Mouse (Mus musculus) testis, adult 2 months (tissue): ENCODE results near the gene Hace1. TPM values are rescaled to one million over a fixed set of nuclear protein-coding genes. Genes with fewer than 3 reads are reported as not detected.

ENCODE experiments used
- H3K27ac ChIP-seq: fragments of 200-500 bp; 2 replicates; pipeline ENCODE4 v1.5.1; 2012; ENCODE audit warnings: low read depth, low read length; ENCODE audit not compliant: control insufficient read depth, insufficient read depth
- H3K27me3 ChIP-seq: fragments of 200-500 bp; 2 replicates; pipeline ENCODE4 v1.6.1; 2012; ENCODE audit warnings: mild to moderate bottlenecking, low read length, moderate library complexity; ENCODE audit not compliant: control insufficient read depth, insufficient read depth
- H3K36me3 ChIP-seq: fragments of 200-500 bp; 2 replicates; pipeline ENCODE4 v1.6.1; 2012; ENCODE audit warnings: mild to moderate bottlenecking, low read length; ENCODE audit not compliant: control insufficient read depth, insufficient read depth
- H3K4me1 ChIP-seq: fragments of 200-500 bp; 2 replicates; pipeline ENCODE4 v1.6.1; 2012; ENCODE audit warnings: low read length; ENCODE audit not compliant: control insufficient read depth, insufficient read depth
- H3K4me3 ChIP-seq: fragments of 200-500 bp; 2 replicates; pipeline ENCODE4 v1.5.1; 2012; ENCODE audit warnings: low read depth, mild to moderate bottlenecking, low read length, moderate library complexity, mixed read lengths; ENCODE audit not compliant: control insufficient read depth
- CTCF ChIP-seq: fragments of 200-500 bp; IDR thresholded peaks from 2 replicates; pipeline ENCODE4 v1.5.1; 2012; ENCODE audit warnings: low read depth, mild to moderate bottlenecking, inconsistent platforms, low read length, moderate library complexity; ENCODE audit not compliant: control insufficient read depth, insufficient read depth, insufficient replicate concordance
- POLR2A ChIP-seq: fragments of 200-500 bp; IDR thresholded peaks from 2 replicates; pipeline ENCODE4 v1.6.1; 2012; ENCODE audit warnings: low read depth, mild to moderate bottlenecking, inconsistent platforms, low read length, moderate library complexity; ENCODE audit not compliant: control insufficient read depth
- polyA plus RNA-seq: library from polyadenylated mRNA; depleted of rRNA; stranded (reverse); fragments of >200 nt; gene quantifications from 2 replicates; pipeline ENCODE4 v1.2.3, GENCODE M21; 2012

Hace1 gene
- polyA plus RNA-seq, 1 experiment: 12.7 TPM

GRCm38 (mm10) chr10:45635201-45635600 is 57.6 kb downstream of the Hace1 start:
- Histone ChIP-seq H3K27ac (no peak overlapping the region), H3K4me3 (no peak overlapping the region), H3K27me3 (no peaks in the 10 kb centered on the region), H3K4me1 (no peaks in the 10 kb centered on the region), H3K36me3 (no peaks in the 10 kb centered on the region; the same call in 1 of the 2 replicates)
- TF ChIP-seq POLR2A (no peak), CTCF (no peak)

GRCm38 (mm10) chr10:45639762-45640161 is 62.1 kb downstream of the Hace1 start:
- Histone ChIP-seq H3K36me3 (no peaks in the 10 kb centered on the region; the same call in 1 of the 2 replicates), H3K4me1 (no peaks in the 10 kb centered on the region), H3K4me3 (no peak overlapping the region), H3K27ac (no peak overlapping the region), H3K27me3 (no peaks in the 10 kb centered on the region)
- TF ChIP-seq POLR2A: no peak

DNA sequence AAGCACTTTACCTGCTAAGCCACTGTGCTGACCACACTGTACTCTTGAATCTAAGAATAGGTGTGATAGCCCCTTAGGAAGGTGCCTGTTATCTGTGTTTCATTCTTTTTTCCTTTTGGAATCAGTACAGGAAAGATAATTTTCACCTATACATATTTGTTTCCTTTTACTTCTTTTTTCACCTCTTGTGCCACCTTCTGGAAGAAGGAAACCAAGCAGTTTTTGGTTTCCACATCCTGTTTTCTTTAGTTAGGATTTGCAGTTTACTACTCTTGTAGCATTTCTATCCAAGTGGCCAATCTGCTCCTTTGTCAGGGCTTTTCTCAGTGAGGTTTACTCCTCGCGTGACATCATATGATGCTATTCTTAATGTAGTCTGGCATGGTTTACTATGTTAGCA is 76.4 kb downstream of the Hace1 start:
- Histone ChIP-seq H3K36me3 (no peaks in the 10 kb centered on the region), H3K27ac (no peak overlapping the region), H3K27me3 (no peaks in the 10 kb centered on the region), H3K4me1 (no peaks in the 10 kb centered on the region), H3K4me3 (no peak overlapping the region)
- TF ChIP-seq POLR2A (no peak), CTCF (no peak)

GRCm38 (mm10) chr10:45662015-45662414 is 84.4 kb downstream of the Hace1 start:
- no peak overlapping the region for H3K4me3 ChIP-seq
- TF ChIP-seq CTCF: no peak
- TF ChIP-seq POLR2A: no peak
- H3K4me1 ChIP-seq: no peaks in the 10 kb centered on the region
- no peaks in the 10 kb centered on the region for H3K27me3 ChIP-seq
- H3K36me3 ChIP-seq: no peaks in the 10 kb centered on the region
- H3K27ac ChIP-seq: no peak overlapping the region

- Histone ChIP-seq H3K4me3 (no peak overlapping the region), H3K27ac (no peak overlapping the region), H3K4me1 (no peaks in the 10 kb centered on the region), H3K36me3 (peaks cover 2% of the 10 kb centered on the region; the same call in 1 of the 2 replicates), H3K27me3 (no peaks in the 10 kb centered on the region)
- TF ChIP-seq CTCF: no peak
- no peak for TF ChIP-seq POLR2A
Observed at GRCm38 (mm10) chr10:45668266-45668665, 90.6 kb downstream of the Hace1 start.

GRCm38 (mm10) chr10:45676796-45677195 is 99.2 kb downstream of the Hace1 start:
- H3K27ac ChIP-seq: no peak overlapping the region
- no peaks in the 10 kb centered on the region for H3K4me1 ChIP-seq
- no peaks in the 10 kb centered on the region for H3K27me3 ChIP-seq
- H3K36me3 ChIP-seq: no peaks in the 10 kb centered on the region
- no peak overlapping the region for H3K4me3 ChIP-seq
- TF ChIP-seq CTCF: no peak
- TF ChIP-seq POLR2A: no peak

DNA sequence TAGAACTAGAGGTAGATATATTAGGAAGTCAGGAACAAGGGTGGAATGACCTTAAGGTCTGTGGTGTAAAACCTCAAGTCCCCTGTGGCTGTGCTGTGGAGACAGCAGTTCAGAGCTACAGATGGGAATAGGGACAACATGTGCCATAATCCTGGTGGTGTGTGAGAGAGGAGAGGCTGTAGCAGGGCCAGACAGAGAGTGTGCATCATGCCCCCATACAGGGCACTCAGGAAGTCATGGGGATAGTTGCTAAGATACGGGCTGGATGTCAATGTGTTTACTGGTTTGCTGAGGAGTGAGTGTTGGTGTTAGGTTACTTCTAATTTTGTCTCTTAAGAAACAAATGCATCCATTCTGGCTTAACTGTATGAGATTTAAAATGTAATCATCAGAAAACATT is 108.6 kb downstream of the Hace1 start:
- no peaks in the 10 kb centered on the region for H3K4me1 ChIP-seq
- no peak overlapping the region for H3K27ac ChIP-seq
- TF ChIP-seq POLR2A (no peak), CTCF (no peak)
- H3K27me3 ChIP-seq: no peaks in the 10 kb centered on the region
- H3K36me3 ChIP-seq: no peaks in the 10 kb centered on the region
- H3K4me3 ChIP-seq: no peak overlapping the region

- no peaks in the 10 kb centered on the region for H3K36me3 ChIP-seq
- no peaks in the 10 kb centered on the region for H3K4me1 ChIP-seq
- TF ChIP-seq CTCF (no peak), POLR2A (no peak)
- no peak overlapping the region for H3K27ac ChIP-seq
- no peaks in the 10 kb centered on the region for H3K27me3 ChIP-seq
- no peak overlapping the region for H3K4me3 ChIP-seq
Observed at GRCm38 (mm10) chr10:45694931-45695330, 117.3 kb downstream of the Hace1 start.
